Mouse (Mus musculus) erythroid progenitor cell, adult 5-6 weeks (primary cell): ENCODE measurements around the gene Mtx1. TPM values are rescaled to one million over a fixed set of nuclear protein-coding genes. Genes with fewer than 3 reads are reported as not detected.
"Not testable (repeated sequence)": the region's sequence is repeated elsewhere in the genome, so short reads cannot be mapped to it uniquely, and the experiment has no call there.

Experiments
- ATAC-seq: replicated peaks from 2 replicates; pipeline ENCODE4 v1.8.0; 2016; ENCODE audit warnings: moderate number of reproducible peaks, mild to moderate bottlenecking, moderate TSS enrichment, inconsistent platforms; ENCODE audit not compliant: poor library complexity, low FRiP score, severe bottlenecking
- total RNA-seq, 2 experiments: library from RNA; stranded (forward) in 1 of 2; stranded (reverse) in 1 of 2; fragments of 150-400 nt in 1 of 2; fragments of 186-747, 209-891 nt in 1 of 2; gene quantifications; 2 replicates each; pipeline versions ENCODE4 v1.2.3 to v1.2.4; 2015 to 2017; ENCODE audit warnings: low replicate concordance in 2 of 2

Mtx1 gene
- total RNA-seq, 2 experiments from 2014 or later = 15.8 to 21.0 TPM

DNA sequence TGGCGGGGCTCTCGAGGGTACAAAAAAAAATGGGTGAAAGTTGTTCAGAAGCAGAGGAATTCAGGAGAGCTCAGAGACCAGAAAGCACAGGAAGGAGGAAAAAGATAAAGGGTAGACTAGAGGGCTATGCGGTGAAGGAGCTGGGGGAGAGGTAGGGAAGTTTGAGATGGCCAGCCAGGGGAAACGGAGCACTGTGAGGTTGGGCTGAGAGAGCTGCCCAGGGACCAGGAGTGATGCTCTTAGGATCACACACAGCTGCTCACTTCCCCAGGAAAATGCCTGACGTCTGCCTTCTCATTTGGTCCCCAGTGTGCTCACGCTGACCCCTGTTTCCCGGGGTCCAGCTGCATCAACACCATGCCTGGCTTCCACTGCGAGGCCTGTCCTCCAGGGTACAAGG is 7.3 kb downstream of the Mtx1 start:
- ATAC-seq = no peak

DNA sequence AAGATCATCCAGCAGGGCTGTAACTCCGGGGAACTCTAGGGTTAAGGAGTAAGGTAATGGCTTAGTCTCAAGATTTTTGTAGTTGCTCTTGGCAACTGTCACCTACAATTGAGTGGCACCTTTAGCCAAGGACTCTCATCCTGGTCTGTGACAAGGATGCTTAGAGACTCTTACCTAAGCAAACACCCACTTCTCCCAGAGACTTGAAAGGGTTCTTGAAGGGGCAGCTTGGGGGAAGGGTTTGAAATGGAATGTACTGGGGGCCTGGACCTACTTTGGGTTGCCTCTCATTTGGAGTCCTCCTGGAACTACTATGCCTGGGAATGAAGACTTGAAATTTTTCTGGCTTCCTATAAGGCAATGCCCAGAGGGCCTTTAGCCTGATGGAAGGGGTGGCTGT is 8.6 kb downstream of the Mtx1 start:
- ATAC-seq = no peak

DNA sequence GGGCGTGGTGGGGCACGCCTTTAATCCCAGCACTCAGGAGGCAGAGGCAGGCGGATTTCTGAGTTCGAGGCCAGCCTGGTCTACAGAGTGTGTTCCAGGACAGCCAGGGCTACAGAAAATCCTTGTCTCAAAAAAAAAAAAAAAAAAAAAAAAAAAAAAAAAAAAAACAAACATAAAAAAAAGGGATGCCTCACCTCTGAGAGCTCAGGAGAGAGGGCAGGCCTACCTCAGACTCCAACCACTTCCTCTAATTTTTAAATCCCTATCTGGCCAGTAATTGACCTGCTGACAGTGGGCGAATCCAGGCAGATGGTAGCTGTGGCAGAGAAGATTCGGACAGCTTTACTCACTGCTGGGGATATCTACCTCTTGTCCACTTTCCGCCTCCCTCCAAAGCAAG is 10.5 kb downstream of the Mtx1 start:
- ATAC-seq = not testable (repeated sequence)

DNA sequence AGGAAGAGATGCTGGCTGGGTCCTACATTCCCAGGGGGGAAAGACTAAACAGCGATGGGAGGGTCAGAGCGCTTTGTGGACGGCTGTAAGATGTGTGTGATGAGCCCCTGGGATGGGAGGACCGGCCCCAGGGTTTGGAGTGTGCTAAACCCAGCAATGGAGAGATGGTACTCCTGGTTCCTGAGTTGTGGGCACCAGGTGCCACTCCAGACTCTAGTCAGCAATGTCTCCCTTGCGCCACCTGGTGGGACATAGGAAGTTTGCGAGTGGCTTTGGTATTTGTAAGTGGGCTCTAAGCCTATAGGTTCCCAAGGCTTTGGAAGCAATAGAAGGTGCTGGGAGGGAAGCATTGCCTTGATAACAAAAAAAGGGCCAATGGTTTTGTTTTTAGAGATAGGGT is 11.0 kb downstream of the Mtx1 start:
- peak; percentile 63 for ATAC-seq

DNA sequence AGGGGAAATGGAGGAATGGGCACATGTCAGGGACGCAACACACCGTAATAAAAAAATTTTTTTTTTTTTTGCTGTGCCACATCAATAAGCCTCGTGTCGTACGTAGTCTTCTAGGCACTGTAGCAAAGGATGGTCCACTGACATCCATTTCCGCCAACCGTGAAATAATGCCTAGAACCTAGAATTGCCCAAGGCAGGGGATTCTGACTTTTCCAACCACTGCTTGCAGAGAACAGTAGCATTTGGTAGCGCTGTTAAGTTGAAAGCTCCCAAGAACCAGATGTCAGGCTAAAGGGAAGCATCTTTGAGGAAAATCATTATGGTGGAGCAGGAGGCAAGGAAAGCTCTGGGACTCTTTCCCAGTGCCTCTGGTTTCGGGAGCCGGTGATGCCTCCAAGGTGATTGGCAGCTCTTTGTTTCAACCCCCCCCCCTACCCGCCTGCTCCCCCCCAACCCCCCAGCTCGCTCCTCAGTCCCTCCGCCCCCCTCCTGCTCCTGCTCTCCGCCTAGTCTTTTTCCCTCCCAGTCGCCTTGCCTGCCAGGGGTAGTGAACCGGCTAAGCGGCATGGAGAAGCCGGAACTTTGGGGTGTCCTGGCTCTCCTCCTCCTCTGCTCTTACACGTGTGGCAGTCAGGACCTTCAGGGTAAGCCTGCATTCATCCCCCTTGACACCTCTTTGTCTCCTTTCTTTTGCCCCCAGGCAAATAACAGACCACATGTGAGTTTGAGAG is 12.0 kb downstream of the Mtx1 start, which contains the start of gene Thbs3:
Thbs3 (plus strand) TSS at position 500 of the 731 bp plus-strand sequence.
- ATAC-seq = no peak

DNA sequence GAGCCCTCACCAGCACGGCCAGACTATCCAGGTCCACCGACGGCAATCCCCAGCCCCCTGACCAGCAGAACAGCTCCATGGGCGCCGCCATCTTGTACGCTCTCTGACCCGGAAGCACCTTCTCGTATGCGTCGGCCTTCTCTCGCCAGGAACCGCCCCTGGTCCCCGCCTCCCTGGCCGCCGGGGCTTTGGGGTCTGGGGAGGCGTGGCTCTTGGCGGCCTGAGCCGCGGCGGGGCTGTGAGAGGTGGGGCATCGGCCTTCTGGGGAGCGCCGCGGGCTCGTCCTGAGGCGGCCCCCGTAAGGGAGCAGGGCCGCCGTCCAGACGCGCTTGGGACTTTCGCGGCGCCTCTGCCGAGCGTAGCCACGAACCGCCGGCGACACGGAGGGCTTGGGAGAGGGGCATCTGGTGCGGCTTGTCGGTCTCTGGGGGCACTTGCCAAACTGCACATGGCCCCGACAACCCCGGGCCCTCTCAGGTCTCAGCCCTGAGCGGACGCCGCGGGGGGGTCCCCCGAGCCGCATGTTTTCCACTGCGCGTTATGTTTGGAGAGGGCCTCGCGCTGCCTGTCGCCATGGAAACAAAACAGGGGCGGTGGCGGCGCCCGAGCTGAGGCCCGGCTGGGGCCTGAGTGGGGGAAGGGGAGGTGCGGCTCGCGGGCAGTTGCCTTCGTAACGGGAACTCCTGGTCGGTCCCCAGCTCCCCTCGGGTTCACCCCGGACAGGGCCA is 12.9 kb downstream of the Mtx1 start:
- ATAC-seq = peak; percentile 93

DNA sequence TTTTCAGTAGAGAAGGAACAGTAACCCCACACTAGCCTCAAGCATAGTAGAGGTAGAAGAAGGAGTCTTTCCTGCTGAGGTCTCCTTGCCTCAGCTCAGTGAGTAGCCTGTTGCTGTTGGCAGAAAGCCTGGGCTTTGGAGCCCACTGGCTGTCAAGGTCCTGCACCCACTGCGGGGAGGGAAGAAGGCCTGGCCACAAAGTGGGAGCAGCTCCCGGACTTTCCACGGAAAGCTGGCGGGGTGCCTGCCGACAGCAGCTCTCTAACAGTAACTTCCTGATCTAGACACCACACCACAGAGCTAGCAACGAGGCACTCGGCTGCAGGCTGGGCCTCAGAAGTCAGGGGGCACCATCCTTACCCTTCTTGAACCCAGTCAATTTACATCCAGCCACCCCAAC is 16.2 kb downstream of the Mtx1 start:
- no peak for ATAC-seq

DNA sequence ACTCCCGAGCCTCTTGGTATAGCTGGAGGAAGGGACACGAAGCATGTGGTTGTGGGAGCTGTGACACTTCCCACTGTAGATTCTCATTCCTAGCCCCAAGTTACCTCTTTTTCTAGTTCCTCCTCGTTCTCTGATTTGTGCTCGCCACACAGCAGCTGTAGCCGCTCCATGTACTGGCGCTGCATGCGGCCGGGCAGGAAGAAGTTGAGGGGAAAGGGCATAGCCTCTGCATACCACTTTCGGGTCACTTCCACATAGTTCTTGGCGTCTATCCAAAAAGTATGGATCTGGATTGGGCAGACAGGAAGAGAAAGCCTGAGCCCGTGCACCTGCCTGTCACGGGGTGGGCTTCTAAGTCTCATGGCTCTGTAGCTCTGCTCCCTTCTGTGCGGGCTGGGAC is 16.7 kb downstream of the Mtx1 start:
- no peak for ATAC-seq

DNA sequence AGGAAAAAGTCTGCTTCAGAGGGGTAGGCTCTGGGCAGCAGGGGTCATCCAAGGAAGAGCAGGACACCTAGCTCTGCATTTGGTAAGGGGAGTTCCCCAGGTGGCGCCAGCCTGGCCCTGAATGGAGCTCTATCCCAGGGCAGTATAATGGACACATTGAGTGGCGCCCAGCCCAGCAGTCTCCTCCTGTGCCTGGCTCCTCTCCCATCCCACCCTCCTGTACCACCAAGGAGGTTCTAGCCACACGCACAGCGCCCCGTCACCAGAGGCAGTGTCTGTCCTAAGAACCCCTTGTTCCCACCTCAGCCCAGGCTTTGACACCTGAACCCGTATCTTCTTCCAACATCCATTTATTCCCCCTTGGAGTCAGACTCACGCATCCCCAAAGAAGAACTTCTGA is 17.2 kb downstream of the Mtx1 start:
- ATAC-seq = no peak

DNA sequence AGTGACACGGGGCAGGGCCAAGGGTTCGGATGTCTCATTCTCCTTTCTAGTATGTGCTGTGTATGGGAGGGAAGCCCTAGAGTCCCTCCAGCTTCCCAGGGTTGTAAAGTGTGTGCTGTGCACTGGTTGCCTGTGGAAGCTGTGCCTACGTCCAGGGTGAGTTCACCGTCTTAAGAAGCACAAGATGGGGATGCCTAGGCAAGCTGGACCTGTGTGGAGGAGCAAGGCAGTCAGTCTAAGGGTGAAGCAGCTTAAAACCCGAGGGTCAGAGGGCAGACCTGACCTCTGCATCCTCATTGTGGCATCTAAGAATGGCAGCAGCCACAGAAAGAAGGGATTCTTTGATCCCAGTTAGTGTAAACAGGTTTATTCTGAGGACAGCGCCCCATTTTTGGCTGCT is 18.2 kb downstream of the Mtx1 start:
- ATAC-seq = no peak

DNA sequence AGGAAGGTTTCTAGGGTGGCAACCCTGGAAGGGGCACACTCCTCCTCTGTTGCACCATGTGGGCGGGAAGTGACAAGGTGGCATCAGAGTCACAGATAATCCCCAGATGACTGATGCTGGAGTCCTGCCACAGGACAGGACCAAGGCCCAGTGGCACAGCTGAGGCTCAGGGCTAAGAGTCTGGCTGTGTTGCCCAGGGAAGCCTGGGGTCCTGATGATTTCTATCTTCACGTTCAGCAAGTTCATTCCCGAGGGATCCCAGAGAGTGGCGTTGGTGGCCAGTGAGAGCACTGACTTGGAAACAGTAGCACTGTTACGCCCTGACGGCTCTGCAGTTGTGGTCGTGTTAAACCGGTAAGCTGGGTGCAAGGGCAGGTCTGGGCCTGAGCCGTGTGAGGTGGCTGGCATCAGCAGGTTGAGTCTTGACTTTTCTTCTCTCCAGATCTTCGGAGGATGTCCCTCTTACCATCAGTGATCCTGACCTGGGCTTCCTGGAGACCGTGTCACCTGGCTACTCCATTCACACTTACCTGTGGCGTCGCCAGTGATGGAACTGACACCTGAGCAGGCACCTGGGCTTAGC is 18.7 kb downstream of the Mtx1 start:
- no peak for ATAC-seq

DNA sequence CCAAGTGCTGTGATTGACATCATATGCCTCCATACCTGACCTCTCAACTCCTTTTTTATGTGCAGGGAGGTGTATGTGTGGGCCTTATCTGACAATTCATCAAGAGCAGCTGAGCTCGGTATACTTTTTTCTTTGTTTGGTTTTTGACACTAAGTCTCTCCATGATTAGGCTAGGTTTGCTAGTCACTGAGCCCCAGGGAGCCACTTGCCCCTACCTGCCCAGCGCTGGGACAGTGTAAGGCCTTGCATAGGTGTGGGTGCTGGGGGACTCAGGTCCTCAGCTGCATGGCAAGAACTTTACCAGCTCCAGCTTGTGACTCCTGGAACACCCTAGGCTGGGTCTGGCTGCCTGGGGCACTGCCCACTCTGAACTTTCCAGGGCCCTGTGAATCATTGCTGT is 20.2 kb downstream of the Mtx1 start:
- no peak for ATAC-seq

DNA sequence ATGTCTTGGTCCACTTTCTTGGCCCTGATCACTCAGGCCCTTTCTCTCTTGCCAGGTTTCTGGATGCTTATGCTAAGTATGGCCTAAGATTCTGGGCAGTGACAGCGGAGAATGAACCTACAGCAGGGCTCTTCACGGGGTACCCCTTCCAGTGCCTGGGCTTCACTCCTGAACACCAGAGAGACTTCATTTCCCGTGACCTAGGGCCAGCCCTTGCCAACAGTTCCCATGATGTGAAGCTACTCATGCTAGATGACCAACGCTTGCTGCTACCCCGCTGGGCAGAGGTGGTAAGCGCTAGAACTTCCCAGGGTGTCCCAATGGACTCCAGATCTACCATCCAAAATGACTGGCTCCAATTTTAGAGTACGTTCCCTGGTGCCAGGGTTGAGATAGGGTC is 20.8 kb downstream of the Mtx1 start:
- ATAC-seq = no peak

DNA sequence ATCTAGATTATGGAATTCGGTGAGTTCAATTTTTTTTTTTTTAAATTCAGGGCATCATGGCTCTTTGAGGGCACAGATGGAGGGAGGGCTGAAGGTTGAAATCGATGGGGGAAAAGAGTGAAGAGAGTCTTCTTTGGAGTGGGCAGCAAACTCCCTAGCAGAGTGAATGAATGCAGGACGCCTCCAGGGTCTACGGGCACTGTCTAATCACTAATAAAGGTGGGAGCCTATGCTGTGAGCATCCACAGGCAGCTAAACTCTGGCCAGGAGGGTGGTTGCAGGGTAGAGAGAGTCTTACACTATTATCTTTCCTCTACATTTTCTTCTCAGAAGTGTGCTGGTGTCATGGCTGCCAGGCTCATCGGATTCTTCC is 23.8 kb downstream of the Mtx1 start:
- 0 out of 2 replicates have a peak, but pooled peaks have one; percentile 39 for ATAC-seq

DNA sequence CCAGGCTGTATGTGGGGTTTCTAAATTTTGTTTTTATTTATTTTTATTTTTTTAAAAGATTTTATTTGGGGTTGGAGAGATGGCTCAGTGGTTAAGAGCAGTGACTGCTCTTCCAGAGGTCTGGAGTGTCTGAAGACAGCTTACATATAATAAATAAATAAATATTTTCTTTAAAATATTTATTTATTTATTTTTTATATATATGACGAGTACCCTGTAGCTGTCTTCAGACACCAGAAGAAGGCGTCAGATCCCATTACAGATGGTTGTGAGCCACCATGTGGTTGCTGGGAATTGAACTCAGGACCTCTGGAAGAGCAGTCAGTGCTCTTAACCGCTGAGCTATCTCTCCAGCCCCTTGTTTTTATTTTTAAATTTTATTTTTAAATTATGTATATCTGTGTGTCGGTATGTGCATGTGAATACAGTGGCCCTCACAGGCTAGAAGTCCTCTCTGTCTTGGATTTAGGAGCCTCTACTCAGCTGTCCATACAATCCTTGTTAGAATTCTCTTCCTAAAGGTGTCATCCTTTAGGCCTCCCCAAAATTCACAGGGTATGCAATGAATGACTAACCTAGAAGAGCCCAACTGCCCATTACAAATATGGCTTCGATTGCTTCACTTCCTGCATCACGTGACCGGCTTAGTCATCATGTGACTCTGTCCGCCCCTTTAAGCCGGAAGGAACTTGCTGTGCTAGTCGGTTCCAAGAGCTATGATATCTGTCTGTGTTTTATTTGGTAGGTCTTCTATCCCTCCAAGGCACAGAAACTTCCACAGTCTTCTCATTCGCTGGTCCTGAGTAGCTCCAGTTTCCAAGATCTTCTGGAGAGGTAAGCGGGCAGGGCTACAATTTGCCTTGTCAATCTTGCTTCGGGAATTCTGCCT is 24.4 kb downstream of the Mtx1 start, which contains the start of gene Gba:
Gba (plus strand) TSS at position 676 of the 889 bp plus-strand sequence.
- peak; percentile 91 for ATAC-seq

DNA sequence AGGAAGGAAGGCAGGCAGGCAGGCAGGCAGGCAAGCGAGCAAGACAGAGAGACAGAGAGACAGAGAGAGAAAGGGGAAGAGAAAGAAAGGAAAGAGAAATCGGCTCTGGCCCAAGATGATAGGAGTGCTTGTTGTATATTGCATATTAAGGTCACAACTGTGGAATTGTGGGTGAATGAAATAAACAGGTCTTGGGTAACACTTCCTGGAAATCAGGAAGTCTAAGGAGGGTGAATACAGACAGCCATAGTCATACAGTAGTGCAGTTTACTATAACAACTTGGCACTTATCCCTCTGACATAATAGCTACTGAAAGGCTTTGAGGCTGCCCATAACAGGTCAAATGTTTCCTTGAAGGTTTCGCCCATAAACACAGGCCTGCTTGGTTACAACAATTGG is 27.0 kb downstream of the Mtx1 start:
- ATAC-seq = no peak

DNA sequence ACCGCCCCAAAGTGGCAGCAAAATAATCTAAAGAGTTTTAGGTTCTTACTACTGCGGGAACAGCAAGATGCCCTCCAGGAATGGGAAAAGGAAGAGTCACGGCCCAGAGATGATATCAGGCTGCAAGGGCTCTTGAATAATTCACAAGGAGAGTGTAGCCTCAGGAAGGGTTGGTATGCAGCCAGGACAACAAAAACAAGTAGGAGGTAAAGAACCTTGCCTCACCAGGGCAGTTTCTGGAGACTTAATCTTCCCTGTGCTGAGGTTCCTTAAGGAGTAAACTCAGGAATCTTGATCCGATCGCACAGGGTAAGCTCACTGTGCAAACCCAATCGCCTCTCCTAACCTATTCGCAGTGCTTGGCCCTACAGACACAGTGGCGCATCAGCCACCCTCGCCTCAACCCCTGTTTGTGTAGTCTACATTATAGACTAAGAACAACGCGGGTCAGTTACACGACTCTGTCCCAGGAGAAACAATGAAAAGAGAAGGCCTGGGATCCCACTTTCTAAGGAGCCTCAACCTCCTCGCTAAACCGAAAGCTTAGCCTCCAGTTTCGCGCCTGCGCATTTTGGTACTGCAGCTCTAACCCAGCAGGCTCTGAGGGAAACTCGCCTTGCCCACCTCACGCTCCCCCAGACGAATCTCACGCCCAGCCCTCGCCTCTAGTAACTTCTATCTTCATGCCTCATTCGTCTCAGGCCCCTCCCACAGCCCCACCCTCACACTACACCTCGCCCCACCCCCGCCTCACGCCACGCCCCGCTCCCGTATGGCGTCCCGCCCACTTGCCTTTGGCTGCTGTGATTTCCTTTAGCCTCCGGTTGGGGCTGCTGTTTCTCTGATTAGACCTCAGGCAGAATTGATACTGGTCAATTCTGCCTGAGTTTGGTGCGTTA is 30.7 kb downstream of the Mtx1 start:
- ATAC-seq = peak; percentile 99

DNA sequence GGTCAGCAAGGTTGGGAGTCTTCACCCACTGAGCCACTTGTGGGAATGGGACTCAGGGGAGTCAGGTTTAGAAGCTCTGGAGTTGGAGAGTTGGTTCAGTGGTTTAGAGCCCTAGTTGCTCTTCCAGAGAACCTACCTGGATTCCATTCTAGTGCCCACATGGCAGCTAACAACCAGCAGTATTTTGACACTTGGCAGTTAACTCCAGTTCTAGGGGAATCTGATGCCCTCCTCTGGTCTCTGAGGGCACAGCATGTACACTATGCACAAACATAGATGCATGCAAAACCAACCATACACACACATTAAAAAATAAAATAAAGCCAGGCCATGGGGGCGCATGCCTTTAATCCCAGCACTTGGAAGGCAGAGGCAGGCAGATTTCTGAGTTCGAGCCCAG is 33.0 kb downstream of the Mtx1 start:
- ATAC-seq = no peak

DNA sequence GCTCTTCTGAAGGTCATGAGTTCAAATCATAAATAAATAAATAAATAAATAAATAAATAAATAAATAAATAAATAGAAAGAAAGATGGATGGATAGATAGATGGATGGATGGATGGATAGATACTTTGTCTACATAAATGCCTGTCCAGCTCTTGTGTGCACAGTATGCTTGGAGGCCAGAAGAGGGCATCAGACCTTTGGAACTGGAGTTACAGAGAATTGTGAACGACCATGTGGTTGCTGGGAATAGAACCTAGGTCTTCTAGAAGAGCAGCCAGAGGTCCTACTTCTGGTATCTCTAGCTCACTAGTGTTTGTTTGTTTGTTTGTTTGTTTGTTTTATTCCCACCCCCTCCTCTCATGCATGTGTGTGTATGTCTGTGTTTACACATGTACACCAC is 33.5 kb downstream of the Mtx1 start:
- ATAC-seq = no peak
